Mouse (Mus musculus): Measurements from ENCODE around the gene F3. TPM values are rescaled to one million over a fixed set of nuclear protein-coding genes. Genes with fewer than 3 reads are reported as not detected.

Gene F3
- polyA plus RNA-seq, 1 experiment from 2014 or later: 19.3 TPM

DNA sequence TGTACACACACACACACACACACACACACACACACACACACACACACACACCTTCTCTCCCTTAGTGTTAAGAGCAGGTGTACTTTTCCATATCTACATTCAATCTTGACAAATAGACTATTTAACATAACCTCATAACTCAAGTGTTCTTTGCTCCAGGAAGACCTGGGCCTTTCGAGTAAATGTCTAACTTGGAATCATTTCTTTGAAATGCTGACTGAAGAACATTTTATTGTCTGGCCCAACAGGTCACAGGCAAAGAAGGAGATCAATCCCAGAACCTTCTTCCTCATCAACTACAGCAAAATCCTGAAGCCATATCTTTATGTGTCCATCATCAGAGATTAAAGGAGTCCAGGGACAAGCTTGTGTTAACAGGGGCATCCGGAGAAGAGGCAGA, 8.9 kb upstream of the F3 start:
- WGBS: 78% methylated on average over 2 of the region's 2 CpGs
- H3K36me3 ChIP-seq (ENCODE audit: control insufficient read depth, insufficient read depth, low read length): no peaks in the 10 kb centered on the region
- ATAC-seq (ENCODE audit: low FRiP score, low TSS enrichment): no peak

DNA sequence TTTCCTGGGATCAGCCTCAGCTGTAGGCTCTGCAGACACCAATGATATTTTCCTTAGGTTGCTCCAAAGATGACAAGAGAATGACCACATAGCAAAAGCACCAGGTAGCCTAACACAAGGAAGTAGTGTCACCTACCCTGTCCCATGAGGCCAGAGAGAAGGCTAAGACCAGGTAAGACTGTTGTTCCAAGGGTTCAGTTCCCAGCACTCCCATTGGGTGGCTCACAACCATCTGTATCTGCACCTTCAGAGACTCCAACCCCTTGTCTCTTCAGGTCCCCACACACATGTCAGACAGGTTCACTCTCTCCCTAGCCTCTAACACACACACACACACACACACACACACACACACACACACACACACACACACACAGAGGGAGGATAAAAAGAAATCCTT, 8.0 kb upstream of the F3 start:
- H3K27ac ChIP-seq (ENCODE audit: low read depth, low read length): no peak overlapping the region

More for the DNA sequence above, 8.9 kb upstream of the F3 start:
- H3K4me1 ChIP-seq (ENCODE audit: control insufficient read depth, insufficient read depth, low read length): peaks cover 3% of the 10 kb centered on the region; the same call in 1 of the 2 replicates
- H3K27ac ChIP-seq (ENCODE audit: low read depth, low read length): no peak overlapping the region
- H3K9ac ChIP-seq (ENCODE audit: low read depth, low read length): no peak overlapping the region
- no peak overlapping the region for H3K4me2 ChIP-seq (replicated peaks; ENCODE audit: low read depth, low read length)
- no peaks in the 10 kb centered on the region for H3K9me3 ChIP-seq (ENCODE audit: control insufficient read depth, low read length)
- H3K4me3 ChIP-seq (ENCODE audit: low read length): no peak overlapping the region
- H3K27me3 ChIP-seq (ENCODE audit: control insufficient read depth, insufficient read depth, low read length): no peaks in the 10 kb centered on the region

DNA sequence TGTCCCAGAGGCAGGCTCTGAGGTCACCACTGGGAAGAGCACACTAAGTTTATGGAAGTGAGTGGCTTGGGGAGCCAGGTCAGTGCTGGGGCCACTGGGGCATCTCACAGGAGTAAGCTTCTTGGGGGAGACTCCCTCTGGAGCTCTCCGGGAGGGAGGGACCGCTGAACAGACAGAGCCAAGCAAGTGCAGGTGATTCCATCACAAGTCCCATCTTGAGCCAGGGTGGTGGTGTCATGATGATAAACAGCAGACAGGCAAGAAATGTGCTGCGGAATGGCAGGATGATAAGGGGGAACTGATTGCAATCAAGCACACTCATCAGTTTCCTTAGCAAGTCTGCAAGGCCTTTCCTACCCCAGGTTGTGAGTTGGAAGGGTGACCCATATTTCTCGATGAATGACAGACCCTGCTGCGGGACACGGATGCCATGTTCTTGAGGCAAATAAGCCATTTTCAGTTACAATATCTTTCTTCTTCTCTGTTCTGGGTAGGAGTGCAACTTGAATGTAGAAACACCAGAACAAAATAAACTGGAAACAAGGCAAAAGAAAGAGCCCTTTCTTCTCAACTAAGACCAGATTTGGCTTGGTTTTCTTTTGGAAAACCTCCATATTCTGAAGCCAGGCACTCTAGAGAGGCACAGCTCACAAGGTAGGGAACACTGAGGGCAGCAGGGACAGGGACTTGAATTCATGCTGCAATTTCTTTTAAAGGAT, 7.4 kb upstream of the F3 start:
- H3K27me3 ChIP-seq (ENCODE audit: control insufficient read depth, insufficient read depth, low read length): no peaks in the 10 kb centered on the region
- no peak overlapping the region for H3K27ac ChIP-seq (ENCODE audit: low read depth, low read length)
- H3K4me1 ChIP-seq (ENCODE audit: control insufficient read depth, insufficient read depth, low read length): peaks cover 3% of the 10 kb centered on the region; the same call in 1 of the 2 replicates
- no peak overlapping the region for H3K4me3 ChIP-seq (ENCODE audit: low read length)
- no peak for ATAC-seq (ENCODE audit: low FRiP score, low TSS enrichment)
- no peak overlapping the region for H3K4me2 ChIP-seq (replicated peaks; ENCODE audit: low read depth, low read length)
- no peaks in the 10 kb centered on the region for H3K9me3 ChIP-seq (ENCODE audit: control insufficient read depth, low read length)
- H3K36me3 ChIP-seq (ENCODE audit: control insufficient read depth, insufficient read depth, low read length): no peaks in the 10 kb centered on the region
- 92% methylated on average over 6 of the region's 6 CpGs for WGBS
- no peak overlapping the region for H3K9ac ChIP-seq (ENCODE audit: low read depth, low read length)

More for the DNA sequence above, 8.0 kb upstream of the F3 start:
- Histone ChIP-seq H3K36me3 (ENCODE audit: control insufficient read depth, insufficient read depth, low read length) (no peaks in the 10 kb centered on the region), H3K27me3 (ENCODE audit: control insufficient read depth, insufficient read depth, low read length) (no peaks in the 10 kb centered on the region), H3K9me3 (ENCODE audit: control insufficient read depth, low read length) (no peaks in the 10 kb centered on the region), H3K4me3 (ENCODE audit: low read length) (no peak overlapping the region), H3K4me1 (ENCODE audit: control insufficient read depth, insufficient read depth, low read length) (peaks cover 3% of the 10 kb centered on the region; the same call in 1 of the 2 replicates), H3K9ac (ENCODE audit: low read depth, low read length) (no peak overlapping the region), H3K4me2 (replicated peaks; ENCODE audit: low read depth, low read length) (no peak overlapping the region)
- ATAC-seq (ENCODE audit: low FRiP score, low TSS enrichment): no peak

DNA sequence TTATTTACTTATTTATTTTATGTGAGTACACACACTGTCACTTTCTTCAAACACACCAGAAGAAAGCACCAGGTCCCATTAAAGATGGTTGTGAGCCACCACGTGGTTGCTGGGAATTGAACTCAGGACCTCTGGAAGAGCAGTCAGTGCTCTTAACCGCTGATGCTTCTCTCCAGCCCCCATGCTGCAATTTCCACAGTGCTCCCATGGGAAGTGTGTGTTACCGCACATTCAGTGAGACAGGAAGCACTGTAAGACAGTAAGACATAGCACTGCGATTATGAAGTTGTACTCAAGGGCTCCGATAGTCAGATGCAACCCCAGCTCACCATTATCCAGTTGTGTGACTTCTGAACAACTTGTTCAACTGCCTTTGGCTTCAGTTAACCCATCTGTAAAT, 6.9 kb upstream of the F3 start:
- no peak overlapping the region for H3K27ac ChIP-seq (ENCODE audit: low read depth, low read length)
- peaks cover 3% of the 10 kb centered on the region; the same call in 1 of the 2 replicates for H3K4me1 ChIP-seq (ENCODE audit: control insufficient read depth, insufficient read depth, low read length)
- H3K27me3 ChIP-seq (ENCODE audit: control insufficient read depth, insufficient read depth, low read length): no peaks in the 10 kb centered on the region
- H3K4me2 ChIP-seq (replicated peaks; ENCODE audit: low read depth, low read length): no peak overlapping the region
- no peak for ATAC-seq (ENCODE audit: low FRiP score, low TSS enrichment)
- H3K36me3 ChIP-seq (ENCODE audit: control insufficient read depth, insufficient read depth, low read length): no peaks in the 10 kb centered on the region
- WGBS: 81% methylated on average over 5 of the region's 5 CpGs
- H3K9me3 ChIP-seq (ENCODE audit: control insufficient read depth, low read length): no peaks in the 10 kb centered on the region
- H3K9ac ChIP-seq (ENCODE audit: low read depth, low read length): no peak overlapping the region
- no peak overlapping the region for H3K4me3 ChIP-seq (ENCODE audit: low read length)

DNA sequence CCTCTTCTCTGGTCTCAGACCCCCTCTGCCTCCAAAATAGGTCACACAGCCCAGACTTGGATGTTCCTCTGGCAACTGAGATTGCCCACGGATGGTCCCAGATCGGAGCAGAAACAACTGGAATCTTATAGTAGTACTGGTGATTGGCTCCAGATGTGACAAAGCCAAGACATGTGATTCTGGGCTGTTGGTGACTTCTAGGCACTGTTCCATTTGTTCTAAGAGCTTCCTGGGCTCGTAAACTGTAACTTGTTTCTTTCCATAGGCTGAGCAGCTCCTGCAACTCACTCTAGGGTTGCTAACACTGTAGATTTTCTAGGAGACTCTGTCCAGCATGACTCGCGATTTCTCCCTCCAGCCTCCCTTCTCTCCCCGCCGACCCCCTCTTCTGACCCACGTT, 4.7 kb upstream of the F3 start:
- ATAC-seq (ENCODE audit: low FRiP score, low TSS enrichment): no peak
- Histone ChIP-seq H3K4me1 (ENCODE audit: control insufficient read depth, insufficient read depth, low read length) (peaks cover 8% of the 10 kb centered on the region), H3K9ac (ENCODE audit: low read depth, low read length) (no peak overlapping the region), H3K36me3 (ENCODE audit: control insufficient read depth, insufficient read depth, low read length) (no peaks in the 10 kb centered on the region), H3K4me2 (replicated peaks; ENCODE audit: low read depth, low read length) (no peak overlapping the region), H3K4me3 (ENCODE audit: low read length) (no peak overlapping the region), H3K27ac (ENCODE audit: low read depth, low read length) (no peak overlapping the region), H3K27me3 (ENCODE audit: control insufficient read depth, insufficient read depth, low read length) (no peaks in the 10 kb centered on the region; the same call in 1 of the 2 replicates), H3K9me3 (ENCODE audit: control insufficient read depth, low read length) (no peaks in the 10 kb centered on the region)
- WGBS: 69% methylated on average over 8 of the region's 8 CpGs

DNA sequence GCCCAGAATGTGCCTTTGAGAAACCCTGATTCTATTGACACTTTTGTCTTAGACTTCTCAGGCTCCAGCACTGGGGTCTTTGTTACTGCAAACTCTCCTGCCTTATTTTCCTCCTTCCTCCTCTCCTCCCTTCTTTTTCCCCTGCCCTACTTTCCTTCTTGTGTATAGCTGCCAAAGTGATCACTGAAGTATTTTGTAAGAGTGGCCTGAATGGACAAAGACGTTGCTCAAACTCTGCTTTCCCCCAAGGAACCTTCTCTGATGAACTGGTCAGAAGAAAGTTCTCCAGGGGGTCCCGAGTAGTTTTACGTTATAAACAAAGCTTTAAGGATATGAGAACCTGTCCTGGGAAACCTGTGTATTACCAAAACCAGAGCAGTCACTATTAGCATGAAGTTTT, 3.6 kb upstream of the F3 start:
- H3K27ac ChIP-seq (ENCODE audit: low read depth, low read length): no peak overlapping the region
- H3K4me2 ChIP-seq (replicated peaks; ENCODE audit: low read depth, low read length): no peak overlapping the region
- WGBS: 87% methylated on average over 3 of the region's 3 CpGs
- H3K4me3 ChIP-seq (ENCODE audit: low read length): no peak overlapping the region
- H3K9ac ChIP-seq (ENCODE audit: low read depth, low read length): no peak overlapping the region
- H3K4me1 ChIP-seq (ENCODE audit: control insufficient read depth, insufficient read depth, low read length): peaks cover 14% of the 10 kb centered on the region
- no peaks in the 10 kb centered on the region; the same call in 1 of the 2 replicates for H3K27me3 ChIP-seq (ENCODE audit: control insufficient read depth, insufficient read depth, low read length)
- no peaks in the 10 kb centered on the region for H3K36me3 ChIP-seq (ENCODE audit: control insufficient read depth, insufficient read depth, low read length)
- H3K9me3 ChIP-seq (ENCODE audit: control insufficient read depth, low read length): no peaks in the 10 kb centered on the region
- no peak for ATAC-seq (ENCODE audit: low FRiP score, low TSS enrichment)

DNA sequence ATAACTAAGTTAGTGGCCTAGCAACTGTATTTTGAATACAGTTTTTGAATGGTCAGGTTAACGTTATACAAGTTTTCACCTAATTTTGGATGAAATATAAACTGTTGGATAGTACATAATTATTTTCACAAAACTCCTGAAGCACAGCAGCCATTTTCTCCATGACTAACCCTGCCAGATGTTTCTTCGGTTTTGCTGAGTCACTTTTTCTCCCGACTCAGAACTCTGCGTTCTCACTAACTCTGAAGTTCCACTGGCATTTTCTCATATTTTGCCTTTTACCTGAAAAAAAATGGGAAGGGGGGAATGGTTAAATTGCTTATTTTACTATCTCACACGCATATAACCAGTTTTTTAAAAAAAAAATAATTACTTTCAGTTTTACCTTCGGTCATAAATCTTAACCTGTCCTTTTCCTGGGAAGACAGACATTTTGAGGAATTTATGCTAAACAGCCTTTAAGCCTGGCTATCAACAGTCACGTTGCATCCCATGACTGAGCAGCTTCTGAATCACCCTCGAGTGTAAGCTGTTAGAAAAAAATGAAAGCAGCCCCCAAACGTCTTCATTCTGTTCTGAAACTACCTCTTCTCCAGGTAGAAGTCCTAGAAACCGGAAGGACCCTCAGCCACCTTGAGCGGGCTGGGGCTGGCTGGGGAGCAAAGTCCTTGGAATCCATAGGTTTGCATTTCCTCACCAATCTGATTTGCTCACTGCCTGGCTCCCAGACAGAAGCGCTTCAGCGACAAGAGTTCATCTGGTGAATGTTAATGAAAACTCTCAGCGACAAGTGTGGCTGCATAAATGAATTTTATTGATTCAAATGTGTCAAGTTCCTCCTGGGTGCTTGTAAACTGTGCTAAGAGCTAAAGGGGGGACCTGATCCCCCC, 2.3 kb upstream of the F3 start:
- Histone ChIP-seq H3K27ac (ENCODE audit: low read depth, low read length) (no peak overlapping the region), H3K9ac (ENCODE audit: low read depth, low read length) (no peak overlapping the region)

DNA sequence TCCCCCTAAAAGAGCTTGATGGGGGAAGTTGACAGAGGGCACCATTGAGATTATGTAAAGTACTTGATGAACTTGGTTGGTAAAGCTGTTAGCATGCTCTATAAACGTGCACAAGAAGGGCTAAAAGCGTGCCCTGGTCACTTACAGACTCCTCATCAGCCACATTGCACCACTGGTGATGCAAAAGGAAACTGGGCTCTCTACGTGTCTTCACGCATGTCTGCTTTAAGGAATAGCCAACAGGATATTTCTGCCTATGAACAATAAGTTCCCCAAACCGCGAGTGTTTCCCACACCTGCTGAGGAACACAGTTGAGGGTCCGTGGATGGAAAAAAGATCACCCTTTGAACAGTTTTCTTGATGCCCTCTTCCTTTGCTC, 1.7 kb upstream of the F3 start:
- H3K9ac ChIP-seq (ENCODE audit: low read depth, low read length): no peak overlapping the region
- peaks cover 14% of the 10 kb centered on the region for H3K4me1 ChIP-seq (ENCODE audit: control insufficient read depth, insufficient read depth, low read length)
- no peak overlapping the region for H3K4me3 ChIP-seq (ENCODE audit: low read length)
- H3K27ac ChIP-seq (ENCODE audit: low read depth, low read length): no peak overlapping the region
- WGBS: 67% methylated on average over 7 of the region's 7 CpGs
- H3K27me3 ChIP-seq (ENCODE audit: control insufficient read depth, insufficient read depth, low read length): no peaks in the 10 kb centered on the region; the same call in 1 of the 2 replicates
- no peak overlapping the region for H3K4me2 ChIP-seq (replicated peaks; ENCODE audit: low read depth, low read length)
- ATAC-seq (ENCODE audit: low FRiP score, low TSS enrichment): no peak
- no peaks in the 10 kb centered on the region for H3K36me3 ChIP-seq (ENCODE audit: control insufficient read depth, insufficient read depth, low read length)
- no peaks in the 10 kb centered on the region for H3K9me3 ChIP-seq (ENCODE audit: control insufficient read depth, low read length)

More for the DNA sequence above, 2.3 kb upstream of the F3 start:
- WGBS: 48% methylated on average over 14 of the region's 14 CpGs
- Histone ChIP-seq H3K9me3 (ENCODE audit: control insufficient read depth, low read length) (no peaks in the 10 kb centered on the region), H3K4me1 (ENCODE audit: control insufficient read depth, insufficient read depth, low read length) (peaks cover 14% of the 10 kb centered on the region), H3K36me3 (ENCODE audit: control insufficient read depth, insufficient read depth, low read length) (no peaks in the 10 kb centered on the region), H3K4me2 (replicated peaks; ENCODE audit: low read depth, low read length) (no peak overlapping the region), H3K4me3 (ENCODE audit: low read length) (no peak overlapping the region), H3K27me3 (ENCODE audit: control insufficient read depth, insufficient read depth, low read length) (no peaks in the 10 kb centered on the region; the same call in 1 of the 2 replicates)
- no peak for ATAC-seq (ENCODE audit: low FRiP score, low TSS enrichment)

Data from kidney, embryonic 14.5 days (tissue).